Mouse (Mus musculus) splenic B cell, adult 2 months (primary cell): Measurements from ENCODE around the gene Nup210l.
A peak's percentile ranks its signal among the peaks of the same experiment; 100 is the strongest.
"Not testable (repeated sequence)": the region's sequence is repeated elsewhere in the genome, so short reads cannot be mapped to it uniquely, and the experiment has no call there.

Experiments
- DNase-seq: peaks from one replicate; pipeline ENCODE4 v3.0.0-alpha.2; 2011; ENCODE audit warnings: low read depth, low spot score
- H3K27me3 ChIP-seq: 2 replicates; pipeline ENCODE4 v1.6.1; 2012; ENCODE audit warnings: mild to moderate bottlenecking, low read length, moderate library complexity, mixed read lengths; ENCODE audit not compliant: control insufficient read depth, poor library complexity, insufficient read depth, severe bottlenecking
- H3K36me3 ChIP-seq: 2 replicates; pipeline ENCODE4 v1.6.1; 2012; ENCODE audit warnings: mild to moderate bottlenecking, low read length, moderate library complexity, mixed read lengths; ENCODE audit not compliant: control insufficient read depth, poor library complexity, insufficient read depth, severe bottlenecking

Gene Nup210l

GRCm38 (mm10) chr3:90242984-90243775, 139.2 kb downstream of the Nup210l start, which contains the start of gene Creb3l4:
TSS of gene Creb3l4 (minus strand) at chr3:90243512.
- Histone ChIP-seq H3K36me3 (no peaks in the 10 kb centered on the region), H3K27me3 (no peaks in the 10 kb centered on the region)
- DNase-seq, result no peak

GRCm38 (mm10) chr3:90245406-90245805, 141.5 kb downstream of the Nup210l start:
- H3K27me3 ChIP-seq, result no peaks in the 10 kb centered on the region
- no peak for DNase-seq
- H3K36me3 ChIP-seq, result no peaks in the 10 kb centered on the region

- no peak for DNase-seq
- peaks cover 2% of the 10 kb centered on the region; the same call in 1 of the 2 replicates for H3K36me3 ChIP-seq
Observed at GRCm38 (mm10) chr3:90247630-90247959, 143.7 kb downstream of the Nup210l start.

GRCm38 (mm10) chr3:90247960-90248745, 144.2 kb downstream of the Nup210l start, which contains the start of gene Slc39a1:
TSS of gene Slc39a1 (plus strand) at chr3:90248172.
- DNase-seq, result peak; percentile 90
- H3K36me3 ChIP-seq, result peaks cover 2% of the 10 kb centered on the region; the same call in 1 of the 2 replicates

More at GRCm38 (mm10) chr3:90247630-90247959, 143.7 kb downstream of the Nup210l start:
- no peaks in the 10 kb centered on the region for H3K27me3 ChIP-seq

GRCm38 (mm10) chr3:90248746-90249100, 144.8 kb downstream of the Nup210l start:
- Histone ChIP-seq H3K36me3 (peaks cover 2% of the 10 kb centered on the region; the same call in 1 of the 2 replicates), H3K27me3 (no peaks in the 10 kb centered on the region)
- DNase-seq, result peak; percentile 29

More at GRCm38 (mm10) chr3:90247960-90248745, 144.2 kb downstream of the Nup210l start, which contains the start of gene Slc39a1:
- no peaks in the 10 kb centered on the region for H3K27me3 ChIP-seq

- Histone ChIP-seq H3K27me3 (no peaks in the 10 kb centered on the region), H3K36me3 (peaks cover 2% of the 10 kb centered on the region; the same call in 1 of the 2 replicates)
- no peak for DNase-seq
Observed at GRCm38 (mm10) chr3:90250791-90251190, 146.9 kb downstream of the Nup210l start.

- not testable (repeated sequence) for DNase-seq
Observed at GRCm38 (mm10) chr3:90251731-90252226, 147.8 kb downstream of the Nup210l start.

GRCm38 (mm10) chr3:90252659-90253058, 148.7 kb downstream of the Nup210l start:
- not testable (repeated sequence) for H3K27me3 ChIP-seq, H3K36me3 ChIP-seq, DNase-seq

More at GRCm38 (mm10) chr3:90251731-90252226, 147.8 kb downstream of the Nup210l start:
- H3K36me3 ChIP-seq, H3K27me3 ChIP-seq: not testable (repeated sequence)

GRCm38 (mm10) chr3:90253174-90253573, 149.2 kb downstream of the Nup210l start:
- not testable (repeated sequence) for DNase-seq, H3K36me3 ChIP-seq, H3K27me3 ChIP-seq

GRCm38 (mm10) chr3:90253653-90254418, 149.9 kb downstream of the Nup210l start, which contains the start of gene Crtc2:
TSS of gene Crtc2 (plus strand) at chr3:90254163.
- Histone ChIP-seq H3K27me3 (no peaks in the 10 kb centered on the region), H3K36me3 (peaks cover 2% of the 10 kb centered on the region; the same call in 1 of the 2 replicates)
- peak; percentile 94 for DNase-seq

- peak; percentile 30 for DNase-seq
- H3K36me3 ChIP-seq, result peaks cover 5% of the 10 kb centered on the region
- no peaks in the 10 kb centered on the region for H3K27me3 ChIP-seq
Observed at GRCm38 (mm10) chr3:90254419-90255193, 150.7 kb downstream of the Nup210l start.

GRCm38 (mm10) chr3:90255194-90255565, 151.2 kb downstream of the Nup210l start:
- DNase-seq, result no peak
- Histone ChIP-seq H3K27me3 (no peaks in the 10 kb centered on the region), H3K36me3 (peaks cover 7% of the 10 kb centered on the region)

- peaks cover 10% of the 10 kb centered on the region for H3K36me3 ChIP-seq
- DNase-seq, result no peak
- no peaks in the 10 kb centered on the region for H3K27me3 ChIP-seq
Observed at GRCm38 (mm10) chr3:90255784-90256353, 151.9 kb downstream of the Nup210l start.
